Comparison of ENCODE assay signal across 11 mouse cellular contexts in the genomic region with DNA sequence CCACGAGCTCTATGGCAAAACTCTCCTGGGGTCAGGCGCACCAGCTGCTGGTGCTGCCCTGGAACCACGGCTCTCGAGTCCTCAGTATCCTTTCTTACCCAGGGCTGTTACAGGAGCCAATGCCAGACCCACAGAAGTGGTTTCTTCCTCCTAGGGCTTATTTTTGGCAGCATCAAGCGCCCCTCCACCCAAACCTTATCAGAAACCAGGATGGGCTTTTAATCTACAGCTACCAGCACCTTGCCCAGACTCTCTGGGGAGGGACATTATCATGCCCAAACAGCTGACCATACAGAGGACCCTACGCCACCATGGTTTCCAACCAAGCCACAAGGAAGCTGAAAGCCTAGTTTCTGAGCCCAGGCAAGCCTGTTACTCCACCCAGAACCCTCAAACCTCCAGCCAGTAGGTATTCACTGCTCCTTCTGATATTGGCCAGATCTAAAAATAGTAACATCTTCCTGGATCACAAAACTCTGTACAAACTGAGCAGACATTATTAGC. TPM values are rescaled to one million over a fixed set of nuclear protein-coding genes. Genes with fewer than 3 reads are reported as not detected.
DNase-seq lines count a peak whose midpoint lies in the region; ATAC-seq and TF ChIP-seq lines count a peak whose summit lies in the region.
"Had no signal": no experiment of that assay in that cellular context is flagged by ENCODE, and none has a peak within 500 bp of the region (broad histone marks: within the 10 kb centered on the region; RNA-seq: fewer than 3 reads in every experiment).

No protein-coding gene starts in this region.

- H3K4me1 ChIP-seq in lung, adult 2 months (ENCODE audit: control insufficient read depth, insufficient read depth, low read length), result peaks cover 31% of the 10 kb centered on the region

- ATAC-seq in erythroblast, adult 5-6 weeks (replicated peaks; ENCODE audit: low FRiP score, poor library complexity, severe bottlenecking), result peak; percentile 73
- ATAC-seq in megakaryocyte-erythroid progenitor cell, adult 5-6 weeks (replicated peaks; ENCODE audit: low FRiP score, low TSS enrichment, poor library complexity, severe bottlenecking), result peak; percentile 87

- TF ChIP-seq POLR2A in lung, adult 2 months (IDR thresholded peaks at IDR 0.05; ENCODE audit: borderline replicate concordance, extremely low read depth, low read depth, low read length), result no peak

- no peak for TF ChIP-seq CTCF in lung, adult 2 months (IDR thresholded peaks at IDR 0.05; ENCODE audit: insufficient read depth, low read length)

- H3K4me3 ChIP-seq in lung, adult 2 months (replicated peaks; ENCODE audit: extremely low read depth, low read depth, low read length), result no peak overlapping the region
- H3K4me3 ChIP-seq: limb, embryonic 12.5 days had no signal

- peak; percentile 25 for DNase-seq in lung, adult 2 months
- DNase-seq in lung, postnatal 10 days, result no peak
- DNase-seq in Muller cell, postnatal 12 days (ENCODE audit: inconsistent ontology term), result peak; percentile 20
- no peak for DNase-seq in ovary, adult 18-20 months (ENCODE audit: low spot score)
- no peak for DNase-seq in adrenal gland, postnatal 4 days (ENCODE audit: low spot score in 2 of 2)
- DNase-seq in ovary, postnatal 10 days (ENCODE audit: low spot score), result no peak
- DNase-seq: cerebellum, adult 11-12 months; kidney, adult 18-20 months had no signal

- 67% methylated on average over 6 of the region's 6 CpGs for WGBS in lung, adult 2 months

RNA-seq across cellular contexts. Expression of a gene that starts 5.8 kb away (rescaled TPM):
- polyA plus RNA-seq in lung, adult 2 months (2012; rRNA removed), result 75.9 and 109 TPM in 2 replicates
- total RNA-seq in erythroblast, adult 5-6 weeks (2015; ENCODE audit: low replicate concordance), result 173 and 183 TPM in 2 replicates
- total RNA-seq in erythroblast, adult 5-6 weeks (2017; ENCODE audit: low replicate concordance), result 354 and 411 TPM in 2 replicates
- total RNA-seq in megakaryocyte-erythroid progenitor cell, adult 5-6 weeks (2014; fragmentation: Nextera tagmentation), result 2.0 and 3.9 TPM in 2 replicates
- total RNA-seq in megakaryocyte-erythroid progenitor cell, adult 5-6 weeks (2017), result 58.5 and 61.6 TPM in 2 replicates
- 10 to 100 TPM; 25.6 to 27.8 TPM for total RNA-seq in adrenal gland, postnatal 4 days (2021)

RNA-seq across cellular contexts. Expression of a gene that starts 36.1 kb away (rescaled TPM):
- 7.9 and 14.2 TPM in 2 replicates for polyA plus RNA-seq in lung, adult 2 months (2012; rRNA removed)
- not detected in 2 replicates for total RNA-seq in erythroblast, adult 5-6 weeks (2015; ENCODE audit: low replicate concordance)
- not detected in 2 replicates for total RNA-seq in erythroblast, adult 5-6 weeks (2017; ENCODE audit: low replicate concordance)
- not detected in 2 replicates for total RNA-seq in megakaryocyte-erythroid progenitor cell, adult 5-6 weeks (2014; fragmentation: Nextera tagmentation)
- not detected in 2 replicates for total RNA-seq in megakaryocyte-erythroid progenitor cell, adult 5-6 weeks (2017)
- 10 to 100 TPM; 18.5 to 28.1 TPM for total RNA-seq in adrenal gland, postnatal 4 days (2021)

RNA-seq across cellular contexts. Expression of a gene that starts 37.9 kb away (rescaled TPM):
- 14.1 TPM in 1 of 2 replicates, not detected in the other for polyA plus RNA-seq in lung, adult 2 months (2012; rRNA removed)
- 1.3 and 2.9 TPM in 2 replicates for total RNA-seq in erythroblast, adult 5-6 weeks (2015; ENCODE audit: low replicate concordance)
- total RNA-seq in erythroblast, adult 5-6 weeks (2017; ENCODE audit: low replicate concordance), result 0.28 TPM in 1 of 2 replicates, not detected in the other
- total RNA-seq in megakaryocyte-erythroid progenitor cell, adult 5-6 weeks (2014; fragmentation: Nextera tagmentation), result not detected in 2 replicates
- not detected in 2 replicates for total RNA-seq in megakaryocyte-erythroid progenitor cell, adult 5-6 weeks (2017)
- total RNA-seq in adrenal gland, postnatal 4 days (2021), result not detected
- polyA plus RNA-seq: limb, embryonic 12.5 days had no signal

Comparison
In these comparisons a context has a peak if more than half of its experiments do, and no peak if none do; other contexts are left out.
1. DNase-seq: peak in lung, adult 2 months (single experiment) and Muller cell, postnatal 12 days (single experiment); none in lung, postnatal 10 days (single experiment), ovary, adult 18-20 months (single experiment), adrenal gland, postnatal 4 days (0 of 2) and ovary, postnatal 10 days (single experiment).
2. RNA of a gene that starts 36.1 kb away (total RNA-seq): 18.5 to 28.1 TPM in adrenal gland, postnatal 4 days; not detected in megakaryocyte-erythroid progenitor cell, adult 5-6 weeks and not detected in erythroblast, adult 5-6 weeks; every median in the first group is over 10 times any median in the second.